Mouse (Mus musculus) bone marrow, adult 2 months (tissue): ENCODE measurements around the gene Cntnap2.

Experiments
- CTCF ChIP-seq: fragments of 200-500 bp; IDR thresholded peaks from 2 replicates; pipeline ENCODE4 v1.5.1; 2011; ENCODE audit warnings: low read length, control low read depth; ENCODE audit not compliant: control insufficient read depth, insufficient read depth
- POLR2A ChIP-seq: fragments of 200-500 bp; IDR thresholded peaks from 2 replicates; pipeline ENCODE4 v1.6.1; 2011; ENCODE audit warnings: low read depth, mild to moderate bottlenecking, control low read depth, low read length, borderline replicate concordance; ENCODE audit not compliant: control insufficient read depth

- no peak for TF ChIP-seq POLR2A
- TF ChIP-seq CTCF = no peak
Observed at GRCm38 (mm10) chr6:45389034-45389433, 329.9 kb downstream of the Cntnap2 start.
